Mouse (Mus musculus) spleen, adult 2 months (tissue): ENCODE data around the gene Foxj1.

ENCODE experiments used
- CTCF ChIP-seq: fragments of 200-500 bp; IDR thresholded peaks from 2 replicates; pipeline ENCODE4 v1.5.1; 2011; ENCODE audit warnings: mild to moderate bottlenecking, inconsistent platforms; ENCODE audit not compliant: insufficient read depth, insufficient read length, insufficient replicate concordance; ENCODE audit errors: extremely low read depth
- POLR2A ChIP-seq: fragments of 200-500 bp; IDR thresholded peaks from 2 replicates; pipeline ENCODE4 v1.6.1; 2011; ENCODE audit warnings: low read depth, low read length, inconsistent platforms

DNA sequence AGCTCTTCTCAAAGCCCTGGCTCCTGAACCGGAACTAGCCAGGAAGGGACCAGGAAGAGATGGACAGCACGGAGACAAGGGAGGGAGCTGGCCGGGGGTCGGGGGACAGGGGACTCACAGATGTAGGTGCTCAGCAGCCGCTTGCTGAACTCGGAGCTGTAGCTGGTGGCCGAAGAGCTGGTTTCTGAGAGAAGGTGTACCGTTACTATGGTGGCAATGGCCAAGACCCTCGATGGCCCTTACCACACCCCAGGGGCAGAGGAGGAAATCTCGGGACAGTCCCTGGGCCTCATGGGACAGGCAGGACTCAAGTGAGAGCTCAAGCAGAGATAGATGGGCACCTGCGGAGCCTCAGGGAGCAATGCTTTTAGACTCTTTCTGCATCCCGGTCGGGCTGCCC lies 42.8 kb downstream of the Foxj1 start:
- TF ChIP-seq POLR2A, result no peak
- TF ChIP-seq CTCF, result no peak
